In the genomic region with DNA sequence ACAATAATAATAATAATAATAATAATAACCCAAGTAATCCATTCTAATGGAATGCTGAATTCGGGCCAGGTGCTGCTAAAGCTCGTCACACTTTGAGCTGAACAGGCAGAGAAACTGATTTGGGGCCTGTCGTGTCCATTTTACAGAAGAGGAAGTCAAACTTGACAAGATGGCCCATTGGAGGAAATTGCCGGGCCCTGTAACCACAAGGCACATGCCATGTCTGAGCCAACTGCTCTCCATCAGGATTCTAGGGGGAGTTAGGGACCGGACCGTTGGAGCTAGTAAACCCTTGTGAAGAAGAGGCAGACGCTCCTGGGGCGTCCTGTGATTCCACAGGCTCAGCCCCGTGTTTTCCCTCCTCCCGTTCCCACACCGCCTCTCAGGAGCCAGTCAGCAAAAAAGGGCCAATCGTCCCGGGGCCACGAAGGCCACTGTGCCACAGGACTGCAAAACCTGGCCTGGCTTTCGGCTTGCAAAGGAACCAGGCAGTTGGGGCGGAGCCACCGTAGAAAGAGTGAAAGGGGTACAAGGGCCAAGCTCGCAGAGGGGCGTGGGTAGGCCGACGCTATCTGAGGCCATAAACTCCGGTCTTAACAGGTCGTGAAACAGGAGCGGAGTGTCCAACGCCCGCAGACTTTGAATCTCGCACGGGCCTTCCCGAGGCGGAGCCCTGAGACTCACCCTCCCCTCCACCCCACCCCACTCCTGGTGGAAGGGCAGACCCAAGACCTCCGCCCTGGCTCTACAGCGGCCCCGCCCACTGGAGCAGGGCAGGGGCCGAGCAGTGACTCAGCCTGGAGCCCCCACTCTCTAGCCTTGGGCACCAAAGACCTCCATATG, we compare ENCODE assay signal across 8 mouse cellular contexts. TPM values are rescaled to one million over a fixed set of nuclear protein-coding genes. Genes with fewer than 3 reads are reported as not detected.
DNase-seq lines count a peak whose midpoint lies in the region; ATAC-seq and TF ChIP-seq lines count a peak whose summit lies in the region.

No protein-coding gene starts in this region.

- H3K36me3 ChIP-seq in ES-E14 (ENCODE audit: control insufficient read depth, insufficient read depth, low read length, poor library complexity, severe bottlenecking) = no peaks in the 10 kb centered on the region; the same call in 1 of the 2 replicates
- H3K36me3 ChIP-seq in forebrain, embryonic 15.5 days = no peaks in the 10 kb centered on the region
- H3K36me3 ChIP-seq in intestine, embryonic 15.5 days = peaks cover 2% of the 10 kb centered on the region; the same call in 1 of the 2 replicates
- H3K36me3 ChIP-seq in liver, embryonic 15.5 days (replicated peaks) = 0 out of 2 replicates have a peak, but pooled peaks cover 3% of the 10 kb centered on the region
- no peaks in the 10 kb centered on the region for H3K36me3 ChIP-seq in neural tube, embryonic 11.5 days (ENCODE audit: control insufficient read depth, insufficient read depth, low read length)

- WGBS in forebrain, embryonic 15.5 days = 4% methylated on average over 34 of the region's 34 CpGs
- 5% methylated on average over 34 of the region's 34 CpGs for WGBS in intestine, embryonic 15.5 days
- WGBS in liver, embryonic 15.5 days (ENCODE audit: insufficient replicate concordance) = 1% methylated on average over 34 of the region's 34 CpGs
- 3% methylated on average over 34 of the region's 34 CpGs for WGBS in neural tube, embryonic 11.5 days

- no peak for ATAC-seq in forebrain, embryonic 15.5 days (replicated peaks)
- ATAC-seq in intestine, embryonic 15.5 days = peak; percentile 88
- ATAC-seq in liver, embryonic 15.5 days (ENCODE audit: insufficient read depth) = peak; percentile 66
- peak; percentile 48 for ATAC-seq in neural tube, embryonic 11.5 days (ENCODE audit: insufficient read depth, low FRiP score, low TSS enrichment)

- peak overlapping the region; percentile 37; the same call in 1 of the 2 replicates for H3K9ac ChIP-seq in ES-E14 (ENCODE audit: insufficient read depth, low read depth, low read length, poor library complexity, severe bottlenecking)
- H3K9ac ChIP-seq in forebrain, embryonic 15.5 days (replicated peaks) = no peak overlapping the region
- H3K9ac ChIP-seq in intestine, embryonic 15.5 days = peak overlapping the region; percentile 55
- H3K9ac ChIP-seq in liver, embryonic 15.5 days = 0 out of 2 replicates have a peak overlapping the region, but pooled peaks have one; percentile 8
- peak overlapping the region; percentile 44; the same call in 1 of the 2 replicates for H3K9ac ChIP-seq in neural tube, embryonic 11.5 days (ENCODE audit: low read length)

- H3K27ac ChIP-seq in ES-E14 (ENCODE audit: insufficient read depth, low read depth, low read length, poor library complexity, severe bottlenecking) = no peak overlapping the region
- H3K27ac ChIP-seq in forebrain, embryonic 15.5 days (replicated peaks) = no peak overlapping the region
- H3K27ac ChIP-seq in intestine, embryonic 15.5 days = peak overlapping the region; percentile 84
- peak overlapping the region; percentile 29 for H3K27ac ChIP-seq in liver, embryonic 15.5 days (replicated peaks)
- no peak overlapping the region for H3K27ac ChIP-seq in neural tube, embryonic 11.5 days (ENCODE audit: low read depth, low read length)

- H3K9me3 ChIP-seq in ES-E14 (ENCODE audit: control insufficient read depth, insufficient read depth, low read depth, low read length) = no peaks in the 10 kb centered on the region
- H3K9me3 ChIP-seq in forebrain, embryonic 15.5 days = no peaks in the 10 kb centered on the region
- H3K9me3 ChIP-seq in intestine, embryonic 15.5 days = no peaks in the 10 kb centered on the region
- no peaks in the 10 kb centered on the region for H3K9me3 ChIP-seq in liver, embryonic 15.5 days (replicated peaks)
- no peaks in the 10 kb centered on the region for H3K9me3 ChIP-seq in neural tube, embryonic 11.5 days (ENCODE audit: control insufficient read depth, low read length)

- in situ Hi-C loops in ES-E14 (cut with MboI; ENCODE audit: low sequenced_read_pairs in 2 of 2, unreplicated experiment in 2 of 2) = loop anchor here in 1 of 2 experiments (25.0 kb wide), 1 partner anchor 934 kb away; a partner anchor contains a TSS

- H3K4me1 ChIP-seq in ES-E14 (ENCODE audit: control insufficient read depth in 2 of 2, insufficient read depth in 2 of 2, low read length in 2 of 2, poor library complexity in 1 of 2) = peaks cover 0 to 32% of the 10 kb centered on the region in 2 experiments; a peak in 1 of 4 replicates
- H3K4me1 ChIP-seq in forebrain, embryonic 15.5 days = peaks cover 14% of the 10 kb centered on the region
- H3K4me1 ChIP-seq in intestine, embryonic 15.5 days (replicated peaks) = peaks cover 31% of the 10 kb centered on the region
- peaks cover 30% of the 10 kb centered on the region; the same call in 1 of the 2 replicates for H3K4me1 ChIP-seq in liver, embryonic 15.5 days (replicated peaks)
- peaks cover 7% of the 10 kb centered on the region; the same call in 1 of the 2 replicates for H3K4me1 ChIP-seq in neural tube, embryonic 11.5 days (ENCODE audit: control insufficient read depth, insufficient read depth, low read length)

- H3K4me3 ChIP-seq in ES-E14 (ENCODE audit: insufficient read depth in 1 of 2, low read depth in 1 of 2, low read length in 2 of 2, poor library complexity in 1 of 2, severe bottlenecking in 1 of 2) = peak overlapping the region; percentile 44
- H3K4me3 ChIP-seq in forebrain, embryonic 15.5 days = peak overlapping the region; percentile 19
- H3K4me3 ChIP-seq in intestine, embryonic 15.5 days (replicated peaks) = peak overlapping the region; percentile 47
- H3K4me3 ChIP-seq in liver, embryonic 15.5 days (replicated peaks) = peak overlapping the region; percentile 47
- H3K4me3 ChIP-seq in neural tube, embryonic 11.5 days (ENCODE audit: low read depth, low read length) = peak overlapping the region; percentile 28

- H3K27me3 ChIP-seq in forebrain, embryonic 15.5 days = peaks cover 48% of the 10 kb centered on the region
- 0 out of 2 replicates have a peak, but pooled peaks cover 6% of the 10 kb centered on the region for H3K27me3 ChIP-seq in intestine, embryonic 15.5 days (replicated peaks)
- H3K27me3 ChIP-seq in liver, embryonic 15.5 days = peaks cover 59% of the 10 kb centered on the region
- peaks cover 43% of the 10 kb centered on the region for H3K27me3 ChIP-seq in neural tube, embryonic 11.5 days (ENCODE audit: control insufficient read depth, insufficient read depth, low read length)

- H3K4me2 ChIP-seq in forebrain, embryonic 15.5 days (replicated peaks) = peak overlapping the region; percentile 36
- H3K4me2 ChIP-seq in intestine, embryonic 15.5 days (replicated peaks) = peak overlapping the region; percentile 58
- H3K4me2 ChIP-seq in liver, embryonic 15.5 days = peak overlapping the region; percentile 52
- H3K4me2 ChIP-seq in neural tube, embryonic 11.5 days (ENCODE audit: low read depth) = peak overlapping the region; percentile 45

- intact Hi-C loops in left cerebral cortex, postnatal 36 days (cut with DNase I) = no loop called here

- no peak for DNase-seq in ES-E14 (ENCODE audit: low read depth, low spot score)
- peak; percentile 34 to 51 for DNase-seq in adrenal gland, adult 18-20 months (ENCODE audit: low spot score in 2 of 2)
- peak; percentile 66 for DNase-seq in neural tube, embryonic 11.5 days (ENCODE audit: low spot score)
- DNase-seq in left cerebral cortex, postnatal 36 days (ENCODE audit: low spot score in 2 of 2) = no peak
- no peak for DNase-seq in layer of hippocampus, adult 9-11 months

TF ChIP-seq in ES-E14, 5 proteins besides CTCF, POLR2A, EP300 and RAD21:
- TF ChIP-seq CHD2 (IDR thresholded peaks at IDR 0.05; ENCODE audit: low read depth, low read length) (no peak), HCFC1 (IDR thresholded peaks at IDR 0.05; ENCODE audit: borderline replicate concordance, insufficient read depth, low read length) (no peak), ZNF384 (IDR thresholded peaks at IDR 0.05; ENCODE audit: low read depth, low read length) (no peak), ZC3H11A (IDR thresholded peaks at IDR 0.05; ENCODE audit: borderline replicate concordance, low read depth, low read length) (0 out of 2 replicates have a peak, but pooled peaks have one; percentile 8), MAFK (IDR thresholded peaks at IDR 0.05; ENCODE audit: insufficient read depth, low read depth, low read length) (peak; percentile 87)

RNA-seq across cellular contexts. Expression of a gene that starts 1.4 kb away (rescaled TPM):
- 346 and 451 TPM in 2 replicates for total RNA-seq in ES-E14 (2012; rRNA removed)
- 1 to 10 TPM in 1 of 2 experiments, under 1 TPM in 1; 0.70 to 1.1 TPM for total RNA-seq in adrenal gland, adult 18-20 months (2021)
- 1.9 and 3.9 TPM in 2 replicates for polyA plus RNA-seq in forebrain, embryonic 15.5 days (2015; fragmentation: Nextera tagmentation; extraction: Ambion mirVana)
- 775 and 835 TPM in 2 replicates for polyA plus RNA-seq in intestine, embryonic 15.5 days (2015; fragmentation: Nextera tagmentation; extraction: Ambion mirVana)
- polyA plus RNA-seq in liver, embryonic 15.5 days (2015; fragmentation: Nextera tagmentation; extraction: Ambion mirVana) = 114 and 118 TPM in 2 replicates
- polyA plus RNA-seq in neural tube, embryonic 11.5 days (2014; fragmentation: Nextera tagmentation; extraction: Ambion mirVana) = 13.1 and 13.5 TPM in 2 replicates
- total RNA-seq in left cerebral cortex, postnatal 36 days (2021) = not detected

RNA-seq across cellular contexts. Expression of a gene that starts 25.1 kb away (rescaled TPM):
- 266 and 382 TPM in 2 replicates for total RNA-seq in ES-E14 (2012; rRNA removed)
- total RNA-seq in adrenal gland, adult 18-20 months (2021) = 1 to 10 TPM; 1.0 to 1.3 TPM
- 3.5 and 7.6 TPM in 2 replicates for polyA plus RNA-seq in forebrain, embryonic 15.5 days (2015; fragmentation: Nextera tagmentation; extraction: Ambion mirVana)
- 263 and 305 TPM in 2 replicates for polyA plus RNA-seq in intestine, embryonic 15.5 days (2015; fragmentation: Nextera tagmentation; extraction: Ambion mirVana)
- 107 and 121 TPM in 2 replicates for polyA plus RNA-seq in liver, embryonic 15.5 days (2015; fragmentation: Nextera tagmentation; extraction: Ambion mirVana)
- 8.1 and 10.1 TPM in 2 replicates for polyA plus RNA-seq in neural tube, embryonic 11.5 days (2014; fragmentation: Nextera tagmentation; extraction: Ambion mirVana)
- total RNA-seq in left cerebral cortex, postnatal 36 days (2021) = under 1 TPM in 1 of 2 experiments, not detected in 1; 0.22 TPM

RNA-seq across cellular contexts. Expression of a gene that starts 48.8 kb away (rescaled TPM):
- 0.09 TPM in 1 of 2 replicates, not detected in the other for total RNA-seq in ES-E14 (2012; rRNA removed)
- not detected for total RNA-seq in adrenal gland, adult 18-20 months (2021)
- not detected in 2 replicates for polyA plus RNA-seq in forebrain, embryonic 15.5 days (2015; fragmentation: Nextera tagmentation; extraction: Ambion mirVana)
- 0.05 and 0.25 TPM in 2 replicates for polyA plus RNA-seq in intestine, embryonic 15.5 days (2015; fragmentation: Nextera tagmentation; extraction: Ambion mirVana)
- polyA plus RNA-seq in liver, embryonic 15.5 days (2015; fragmentation: Nextera tagmentation; extraction: Ambion mirVana) = 0.06 TPM in 1 of 2 replicates, not detected in the other
- polyA plus RNA-seq in neural tube, embryonic 11.5 days (2014; fragmentation: Nextera tagmentation; extraction: Ambion mirVana) = not detected in 2 replicates
- not detected for total RNA-seq in left cerebral cortex, postnatal 36 days (2021)

Comparison
In these comparisons a context has a peak if more than half of its experiments do, and no peak if none do; other contexts are left out.
1. DNase-seq: peak in adrenal gland, adult 18-20 months (2 of 2) and neural tube, embryonic 11.5 days (single experiment); none in ES-E14 (single experiment), left cerebral cortex, postnatal 36 days (0 of 2) and layer of hippocampus, adult 9-11 months (single experiment).
2. H3K27ac ChIP-seq: peak in intestine, embryonic 15.5 days (single experiment) and liver, embryonic 15.5 days (single experiment); none in ES-E14 (single experiment), forebrain, embryonic 15.5 days (single experiment) and neural tube, embryonic 11.5 days (single experiment).
3. Peak in every context shown above with its lines, with median percentiles within 50 percentile points of each other: H3K4me3 ChIP-seq and H3K4me2 ChIP-seq.